Mouse (Mus musculus) embryonic facial prominence, embryonic 15.5 days (tissue): ENCODE measurements around the gene Psph. TPM values are rescaled to one million over a fixed set of nuclear protein-coding genes. Genes with fewer than 3 reads are reported as not detected.

Source experiments
- ATAC-seq: fragments of 200-750 bp; cut with Nextera tagmentation; 2 replicates; pipeline ENCODE4 v1.8.0; 2017; ENCODE audit warnings: low read depth, moderate TSS enrichment; ENCODE audit not compliant: insufficient number of reproducible peaks, low FRiP score, low TSS enrichment
- H3K27ac ChIP-seq: fragments of 300-500 bp; sonication (generic); replicated peaks from 2 replicates; pipeline ENCODE4 v1.5.1; 2015; ENCODE audit warnings: mild to moderate bottlenecking, inconsistent platforms
- H3K27me3 ChIP-seq: fragments of 300-500 bp; sonication (generic); 2 replicates; pipeline ENCODE4 v1.6.1; 2015; ENCODE audit warnings: inconsistent platforms
- H3K36me3 ChIP-seq: fragments of 300-500 bp; sonication (generic); 2 replicates; pipeline ENCODE4 v1.6.1; 2015; ENCODE audit warnings: mild to moderate bottlenecking, inconsistent platforms
- H3K4me1 ChIP-seq: fragments of 300-500 bp; sonication (generic); 2 replicates; pipeline ENCODE4 v1.6.1; 2015; ENCODE audit warnings: inconsistent platforms
- H3K4me2 ChIP-seq: fragments of 300-500 bp; sonication (generic); replicated peaks from 2 replicates; pipeline ENCODE4 v1.6.1; 2015; ENCODE audit warnings: mild to moderate bottlenecking, inconsistent platforms
- H3K4me3 ChIP-seq: fragments of 300-500 bp; sonication (generic); replicated peaks from 2 replicates; pipeline ENCODE4 v1.5.1; 2015; ENCODE audit warnings: mild to moderate bottlenecking, inconsistent platforms
- H3K9ac ChIP-seq: fragments of 300-500 bp; sonication (generic); 2 replicates; pipeline ENCODE4 v1.6.1; 2015; ENCODE audit warnings: inconsistent platforms
- H3K9me3 ChIP-seq: fragments of 300-500 bp; sonication (generic); replicated peaks from 2 replicates; pipeline ENCODE4 v1.6.1; 2016; ENCODE audit warnings: inconsistent platforms
- WGBS: fragments of 180-500 bp; shearing (Covaris S2); methylation state at CpG from one replicate; pipeline ENCODE4 v1.1.7; 2015; 5-methylcytosine and 5-hydroxymethylcytosine counted together
- polyA plus RNA-seq: library from polyadenylated mRNA; unstranded; fragments of >200 nt; fragmentation: Nextera tagmentation; extraction: Ambion mirVana; gene quantifications from 2 replicates; pipeline ENCODE4 v1.2.1, GENCODE M21; 2015

Gene Psph
- polyA plus RNA-seq, 1 experiment from 2014 or later, result 35.3 TPM

- H3K4me2 ChIP-seq, result no peak overlapping the region
- H3K9ac ChIP-seq, result no peak overlapping the region
- 50% methylated on average over 11 of the region's 11 CpGs for WGBS
Observed at GRCm38 (mm10) chr5:129729286-129729685, 58.0 kb downstream of the Psph start.

GRCm38 (mm10) chr5:129726784-129727183, 60.5 kb downstream of the Psph start:
- Histone ChIP-seq H3K4me1 (peaks cover 54% of the 10 kb centered on the region), H3K4me2 (no peak overlapping the region)

More at GRCm38 (mm10) chr5:129729286-129729685, 58.0 kb downstream of the Psph start:
- Histone ChIP-seq H3K36me3 (no peaks in the 10 kb centered on the region), H3K4me1 (peaks cover 48% of the 10 kb centered on the region), H3K4me3 (no peak overlapping the region), H3K27ac (0 out of 2 replicates have a peak overlapping the region, but pooled peaks have one; percentile 28), H3K9me3 (no peaks in the 10 kb centered on the region), H3K27me3 (no peaks in the 10 kb centered on the region)
- no peak for ATAC-seq

GRCm38 (mm10) chr5:129725774-129726392, 61.4 kb downstream of the Psph start:
- Histone ChIP-seq H3K27ac (peak overlapping the region; percentile 96), H3K4me2 (peak overlapping the region; percentile 55), H3K9me3 (no peaks in the 10 kb centered on the region), H3K36me3 (no peaks in the 10 kb centered on the region), H3K4me3 (peak overlapping the region; percentile 78), H3K9ac (peak overlapping the region; percentile 85), H3K4me1 (peaks cover 50% of the 10 kb centered on the region), H3K27me3 (no peaks in the 10 kb centered on the region)
- WGBS, result 14% methylated on average over 7 of the region's 7 CpGs
- no peak for ATAC-seq

More at GRCm38 (mm10) chr5:129726784-129727183, 60.5 kb downstream of the Psph start:
- no peak overlapping the region for H3K27ac ChIP-seq
- H3K9me3 ChIP-seq, result no peaks in the 10 kb centered on the region
- no peaks in the 10 kb centered on the region for H3K36me3 ChIP-seq
- 57% methylated on average over 3 of the region's 3 CpGs for WGBS
- no peak for ATAC-seq
- H3K9ac ChIP-seq, result no peak overlapping the region
- H3K27me3 ChIP-seq, result no peaks in the 10 kb centered on the region
- H3K4me3 ChIP-seq, result no peak overlapping the region

- Histone ChIP-seq H3K27ac (peak within 1 kb of the TSS; percentile 96), H3K27me3 (no peaks in the 10 kb centered on the region), H3K36me3 (0 out of 2 replicates have a peak, but pooled peaks cover 1% of the 10 kb centered on the region), H3K4me2 (peak within 1 kb of the TSS; percentile 55), H3K4me1 (peaks cover 42% of the 10 kb centered on the region), H3K9ac (peak within 1 kb of the TSS; percentile 85), H3K4me3 (peak within 1 kb of the TSS; percentile 78), H3K9me3 (no peaks in the 10 kb centered on the region)
- peak; percentile 93 for ATAC-seq
- WGBS, result under 1% methylated on average over 88 of the region's 93 CpGs
Observed at GRCm38 (mm10) chr5:129724834-129725773, 62.1 kb downstream of the Psph start, which contains the start of gene Nipsnap2. TSS of gene Nipsnap2 (plus strand) at chr5:129725063.

GRCm38 (mm10) chr5:129724268-129724667, 63.0 kb downstream of the Psph start:
- peak overlapping the region; percentile 96 for H3K27ac ChIP-seq
- WGBS, result 43% methylated on average over 4 of the region's 4 CpGs
- H3K4me2 ChIP-seq, result peak overlapping the region; percentile 55
- H3K4me1 ChIP-seq, result peaks cover 34% of the 10 kb centered on the region
- no peaks in the 10 kb centered on the region for H3K9me3 ChIP-seq
- H3K4me3 ChIP-seq, result peak overlapping the region; percentile 78
- peaks cover 10% of the 10 kb centered on the region; the same call in 1 of the 2 replicates for H3K36me3 ChIP-seq
- ATAC-seq, result no peak
- H3K27me3 ChIP-seq, result no peaks in the 10 kb centered on the region
- peak overlapping the region; percentile 85 for H3K9ac ChIP-seq

GRCm38 (mm10) chr5:129720176-129720575, 67.1 kb downstream of the Psph start:
- H3K9me3 ChIP-seq, result no peaks in the 10 kb centered on the region
- H3K4me1 ChIP-seq, result peaks cover 18% of the 10 kb centered on the region
- no peak for ATAC-seq
- H3K27me3 ChIP-seq, result no peaks in the 10 kb centered on the region
- 81% methylated on average over 3 of the region's 3 CpGs for WGBS
- H3K9ac ChIP-seq, result no peak overlapping the region
- no peak overlapping the region for H3K4me2 ChIP-seq
- no peak overlapping the region for H3K27ac ChIP-seq
- H3K36me3 ChIP-seq, result peaks cover 33% of the 10 kb centered on the region
- no peak overlapping the region for H3K4me3 ChIP-seq

GRCm38 (mm10) chr5:129717016-129717415, 70.2 kb downstream of the Psph start:
- no peak for ATAC-seq
- Histone ChIP-seq H3K9ac (no peak overlapping the region), H3K4me3 (no peak overlapping the region), H3K4me1 (peaks cover 8% of the 10 kb centered on the region), H3K27ac (no peak overlapping the region), H3K36me3 (peaks cover 33% of the 10 kb centered on the region), H3K27me3 (no peaks in the 10 kb centered on the region), H3K4me2 (no peak overlapping the region), H3K9me3 (no peaks in the 10 kb centered on the region)
- WGBS, result 77% methylated on average over 9 of the region's 9 CpGs

Other genes starting within 250 kb of the Psph start
- gene Mmp17, start 203.3 kb downstream of the Psph start, polyA plus RNA-seq, result 3.2 and 4.3 TPM in 2 replicates
- 4.5 and 5.5 TPM in 2 replicates for gene Zfp11, start 117.3 kb downstream of the Psph start, polyA plus RNA-seq
- gene Sept14, start 78.9 kb downstream of the Psph start, polyA plus RNA-seq, result not detected in 2 replicates
- gene Mrps17, start 72.0 kb downstream of the Psph start, polyA plus RNA-seq, result 187 and 201 TPM in 2 replicates
- gene Nipsnap2, start 62.4 kb downstream of the Psph start, polyA plus RNA-seq, result 103 and 104 TPM in 2 replicates
- gene Sumf2, start 59.5 kb upstream of the Psph start, polyA plus RNA-seq, result 58.5 and 63.3 TPM in 2 replicates
- gene Chchd2, start 100.0 kb upstream of the Psph start, polyA plus RNA-seq, result 806 and 868 TPM in 2 replicates
- 5.8 and 5.9 TPM in 2 replicates for gene Zbed5, start 108.3 kb upstream of the Psph start, polyA plus RNA-seq
- gene Phkg1, start 111.1 kb upstream of the Psph start, polyA plus RNA-seq, result 0.37 and 0.41 TPM in 2 replicates
- 3.6 and 4.7 TPM in 2 replicates for gene Nupr1l, start 121.1 kb upstream of the Psph start, polyA plus RNA-seq
- gene Vkorc1l1, start 154.5 kb upstream of the Psph start, polyA plus RNA-seq, result 24.8 and 24.9 TPM in 2 replicates
- 46.7 and 47.7 TPM in 2 replicates for gene Gusb, start 215.6 kb upstream of the Psph start, polyA plus RNA-seq
- 30.0 and 30.4 TPM in 2 replicates for gene Asl, start 241.8 kb upstream of the Psph start, polyA plus RNA-seq
- 37.9 and 39.4 TPM in 2 replicates for gene Crcp, start 241.8 kb upstream of the Psph start, polyA plus RNA-seq